ENCODE assay signal across 16 mouse cellular contexts in genomic region chr19:44393962-44394422, GRCm38 (mm10). TPM values are rescaled to one million over a fixed set of nuclear protein-coding genes. Genes with fewer than 3 reads are reported as not detected.
DNase-seq lines count a peak whose midpoint lies in the region; ATAC-seq lines count a peak whose summit lies in the region.
"Had no signal": no experiment of that assay in that cellular context is flagged by ENCODE, and none has a peak within 500 bp of the region (broad histone marks: within the 10 kb centered on the region; RNA-seq: fewer than 3 reads in every experiment).

No protein-coding gene starts in this region.

- peaks cover 39% of the 10 kb centered on the region for H3K4me1 ChIP-seq in megakaryocyte, embryonic 14.5 days
- H3K4me1 ChIP-seq in liver, embryonic 12.5 days: peaks cover 73% of the 10 kb centered on the region
- H3K4me1 ChIP-seq in hindbrain, embryonic 10.5 days (replicated peaks): peaks cover 12% of the 10 kb centered on the region
- 0 out of 2 replicates have a peak, but pooled peaks cover 2% of the 10 kb centered on the region for H3K4me1 ChIP-seq in forebrain, embryonic 16.5 days (replicated peaks; ENCODE audit: control insufficient read depth, insufficient read depth, low read length)
- no peaks in the 10 kb centered on the region for H3K4me1 ChIP-seq in hindbrain, embryonic 11.5 days (replicated peaks; ENCODE audit: control insufficient read depth, insufficient read depth, low read length)

- 29% methylated on average over 5 of the region's 5 CpGs for WGBS in liver, embryonic 12.5 days (ENCODE audit: insufficient replicate concordance)
- WGBS in hindbrain, embryonic 10.5 days: 78% methylated on average over 5 of the region's 5 CpGs
- WGBS in forebrain, embryonic 16.5 days: 83% methylated on average over 5 of the region's 5 CpGs
- 78% methylated on average over 5 of the region's 5 CpGs for WGBS in hindbrain, embryonic 11.5 days

- H3K4me3 ChIP-seq in megakaryocyte, embryonic 14.5 days (replicated peaks): peak overlapping the region; percentile 80
- H3K4me3 ChIP-seq in liver, embryonic 12.5 days: no peak overlapping the region
- H3K4me3 ChIP-seq in hindbrain, embryonic 10.5 days: no peak overlapping the region
- no peak overlapping the region for H3K4me3 ChIP-seq in forebrain, embryonic 16.5 days (replicated peaks; ENCODE audit: low read length)
- no peak overlapping the region for H3K4me3 ChIP-seq in hindbrain, embryonic 11.5 days (ENCODE audit: low read depth, low read length)
- H3K4me3 ChIP-seq: embryonic facial prominence, embryonic 10.5 days; forebrain, embryonic 10.5 days; limb, embryonic 12.5 days had no signal

- peak overlapping the region; percentile 72 for H3K27ac ChIP-seq in liver, embryonic 12.5 days
- no peak overlapping the region for H3K27ac ChIP-seq in hindbrain, embryonic 10.5 days
- no peak overlapping the region for H3K27ac ChIP-seq in forebrain, embryonic 16.5 days (ENCODE audit: low read length)
- H3K27ac ChIP-seq in hindbrain, embryonic 11.5 days (ENCODE audit: low read depth, low read length): no peak overlapping the region
- H3K27ac ChIP-seq: embryonic facial prominence, embryonic 10.5 days; forebrain, embryonic 10.5 days; limb, embryonic 12.5 days had no signal

- H3K27me3 ChIP-seq in megakaryocyte, embryonic 14.5 days (replicated peaks): peaks cover 15% of the 10 kb centered on the region
- H3K27me3 ChIP-seq in liver, embryonic 12.5 days (replicated peaks): no peaks in the 10 kb centered on the region
- H3K27me3 ChIP-seq in hindbrain, embryonic 10.5 days (ENCODE audit: insufficient read depth, poor library complexity, severe bottlenecking): no peaks in the 10 kb centered on the region
- no peaks in the 10 kb centered on the region for H3K27me3 ChIP-seq in forebrain, embryonic 16.5 days (replicated peaks; ENCODE audit: control insufficient read depth, insufficient read depth, low read length)
- no peaks in the 10 kb centered on the region for H3K27me3 ChIP-seq in hindbrain, embryonic 11.5 days (ENCODE audit: control insufficient read depth, insufficient read depth, low read length)
- H3K27me3 ChIP-seq: limb, embryonic 12.5 days had no signal

- peak; percentile 86 for DNase-seq in adipocyte (ENCODE audit: low spot score)
- DNase-seq in hindbrain, embryonic 10.5 days (ENCODE audit: low spot score): no peak
- no peak for DNase-seq in hindbrain, embryonic 11.5 days (ENCODE audit: low spot score)
- DNase-seq: adrenal gland, postnatal 36 days; cerebellum, adult 18-20 months; kidney, postnatal 14 days; lung, postnatal 4 days; thymus, postnatal 25 days had no signal

- no peak for ATAC-seq in megakaryocyte, adult 5-6 weeks (ENCODE audit: poor library complexity, severe bottlenecking)
- ATAC-seq in liver, embryonic 12.5 days: peak; percentile 46; the same call in 1 of the 2 replicates
- no peak for ATAC-seq in forebrain, embryonic 16.5 days
- ATAC-seq in hindbrain, embryonic 11.5 days (ENCODE audit: low FRiP score): no peak
- ATAC-seq: inflammation-experienced regulatory T-cells, adult 6 months had no signal

- no peak overlapping the region for H3K9ac ChIP-seq in liver, embryonic 12.5 days
- H3K9ac ChIP-seq in forebrain, embryonic 16.5 days (replicated peaks; ENCODE audit: low read depth, low read length): no peak overlapping the region
- no peak overlapping the region for H3K9ac ChIP-seq in hindbrain, embryonic 11.5 days (ENCODE audit: low read depth, low read length)
- H3K9ac ChIP-seq: limb, embryonic 12.5 days had no signal

- 0 out of 2 replicates have a peak overlapping the region, but pooled peaks have one; percentile 31 for H3K4me2 ChIP-seq in liver, embryonic 12.5 days
- H3K4me2 ChIP-seq in forebrain, embryonic 16.5 days (ENCODE audit: low read length): no peak overlapping the region
- H3K4me2 ChIP-seq in hindbrain, embryonic 11.5 days (replicated peaks; ENCODE audit: low read depth, low read length): no peak overlapping the region
- H3K4me2 ChIP-seq: limb, embryonic 12.5 days had no signal

- H3K9me3 ChIP-seq in megakaryocyte, embryonic 14.5 days: no peaks in the 10 kb centered on the region
- H3K9me3 ChIP-seq in liver, embryonic 12.5 days (replicated peaks): no peaks in the 10 kb centered on the region
- no peaks in the 10 kb centered on the region for H3K9me3 ChIP-seq in hindbrain, embryonic 10.5 days
- no peaks in the 10 kb centered on the region for H3K9me3 ChIP-seq in forebrain, embryonic 16.5 days (ENCODE audit: control insufficient read depth, low read length)
- no peaks in the 10 kb centered on the region for H3K9me3 ChIP-seq in hindbrain, embryonic 11.5 days (ENCODE audit: control insufficient read depth, low read length)
- H3K9me3 ChIP-seq: embryonic facial prominence, embryonic 10.5 days; forebrain, embryonic 10.5 days; limb, embryonic 12.5 days had no signal

- peaks cover 42% of the 10 kb centered on the region for H3K36me3 ChIP-seq in megakaryocyte, embryonic 14.5 days (replicated peaks; ENCODE audit: low read length)
- H3K36me3 ChIP-seq in liver, embryonic 12.5 days: peaks cover 10% of the 10 kb centered on the region
- peaks cover 46% of the 10 kb centered on the region for H3K36me3 ChIP-seq in hindbrain, embryonic 10.5 days
- 0 out of 2 replicates have a peak, but pooled peaks cover 2% of the 10 kb centered on the region for H3K36me3 ChIP-seq in forebrain, embryonic 16.5 days (ENCODE audit: control insufficient read depth, insufficient read depth)
- 0 out of 2 replicates have a peak, but pooled peaks cover 2% of the 10 kb centered on the region for H3K36me3 ChIP-seq in hindbrain, embryonic 11.5 days (ENCODE audit: control insufficient read depth, insufficient read depth, low read length)

RNA-seq across cellular contexts. Expression of gene Scd1, which starts 13.7 kb away (rescaled TPM):
- 11.6 and 39.1 TPM in 2 replicates for polyA plus RNA-seq in megakaryocyte, embryonic 14.5 days (2012; ENCODE audit: insufficient read depth, low replicate concordance)
- 0.54 and 0.64 TPM in 2 replicates for total RNA-seq in megakaryocyte, adult 5-6 weeks (2015)
- 0.18 and 0.98 TPM in 2 replicates for total RNA-seq in megakaryocyte, adult 5-6 weeks (2017)
- 8.1 and 10.1 TPM in 2 replicates for polyA plus RNA-seq in liver, embryonic 12.5 days (2016; fragmentation: Nextera tagmentation; extraction: Ambion mirVana)
- 10.9 and 16.4 TPM in 2 replicates for polyA plus RNA-seq in hindbrain, embryonic 10.5 days (2016; fragmentation: Nextera tagmentation; extraction: Ambion mirVana)
- 3.6 and 5.0 TPM in 2 replicates for polyA plus RNA-seq in forebrain, embryonic 16.5 days (2015; fragmentation: Nextera tagmentation; extraction: Ambion mirVana)
- 11.2 and 11.8 TPM in 2 replicates for polyA plus RNA-seq in hindbrain, embryonic 11.5 days (2014; fragmentation: Nextera tagmentation; extraction: Ambion mirVana)
